Mouse (Mus musculus) lung, embryonic 16.5 days (tissue): ENCODE data around the gene Serpina5. TPM values are rescaled to one million over a fixed set of nuclear protein-coding genes. Genes with fewer than 3 reads are reported as not detected.

Experiments
- ATAC-seq: fragments of 200-750 bp; cut with Nextera tagmentation; 2 replicates; pipeline ENCODE4 v1.8.0; 2017; ENCODE audit warnings: low read depth, mild to moderate bottlenecking, moderate library complexity
- H3K27ac ChIP-seq: fragments of 300-500 bp; sonication (generic); 2 replicates; pipeline ENCODE4 v1.5.1; 2014; ENCODE audit warnings: mild to moderate bottlenecking, control low read depth, low read length
- H3K27me3 ChIP-seq: fragments of 300-500 bp; sonication (generic); 2 replicates; pipeline ENCODE4 v1.6.1; 2014; ENCODE audit warnings: low read depth, low read length, mixed read lengths; ENCODE audit not compliant: control insufficient read depth, insufficient read depth
- H3K36me3 ChIP-seq: fragments of 300-500 bp; sonication (generic); 2 replicates; pipeline ENCODE4 v1.6.1; 2014; ENCODE audit warnings: low read length; ENCODE audit not compliant: control insufficient read depth, insufficient read depth
- H3K4me1 ChIP-seq: fragments of 300-500 bp; sonication (generic); replicated peaks from 2 replicates; pipeline ENCODE4 v1.6.1; 2014; ENCODE audit warnings: low read length, mixed read lengths; ENCODE audit not compliant: control insufficient read depth, insufficient read depth
- H3K4me2 ChIP-seq: fragments of 300-500 bp; sonication (generic); 2 replicates; pipeline ENCODE4 v1.6.1; 2014; ENCODE audit warnings: low read depth, low read length, control low read depth
- H3K4me3 ChIP-seq: fragments of 300-500 bp; sonication (generic); 2 replicates; pipeline ENCODE4 v1.5.1; 2014; ENCODE audit warnings: mild to moderate bottlenecking, low read length, control low read depth
- H3K9ac ChIP-seq: fragments of 300-500 bp; sonication (generic); 2 replicates; pipeline ENCODE4 v1.6.1; 2014; ENCODE audit warnings: low read length, control low read depth
- H3K9me3 ChIP-seq: fragments of 300-500 bp; sonication (generic); 2 replicates; pipeline ENCODE4 v1.6.1; 2016; ENCODE audit warnings: low read length; ENCODE audit not compliant: control insufficient read depth
- WGBS: fragments of 180-500 bp; shearing (Covaris S2); extraction: QIAGEN DNeasy Blood & Tissue Kit; methylation state at CpG from one replicate; pipeline ENCODE4 v1.1.7; 2014; 5-methylcytosine and 5-hydroxymethylcytosine counted together
- polyA plus RNA-seq: library from polyadenylated mRNA; unstranded; fragments of >200 nt; fragmentation: Nextera tagmentation; extraction: Ambion mirVana; gene quantifications from 2 replicates; pipeline ENCODE4 v1.2.1, GENCODE M21; 2015

Gene Serpina5
- polyA plus RNA-seq, 1 experiment from 2014 or later: not detected

GRCm38 (mm10) chr12:104142427-104142826, 41.5 kb downstream of the Serpina5 start:
- no peak overlapping the region for H3K4me2 ChIP-seq
- no peaks in the 10 kb centered on the region for H3K9me3 ChIP-seq
- H3K36me3 ChIP-seq: no peaks in the 10 kb centered on the region
- H3K27me3 ChIP-seq: no peaks in the 10 kb centered on the region
- H3K9ac ChIP-seq: no peak overlapping the region
- 50% methylated on average over 1 of the region's 1 CpGs for WGBS
- H3K4me3 ChIP-seq: no peak overlapping the region
- no peak overlapping the region for H3K27ac ChIP-seq
- no peaks in the 10 kb centered on the region for H3K4me1 ChIP-seq
- ATAC-seq: no peak

- H3K27me3 ChIP-seq: no peaks in the 10 kb centered on the region
- H3K9me3 ChIP-seq: no peaks in the 10 kb centered on the region
- no peak for ATAC-seq
- WGBS: 59% methylated on average over 1 of the region's 1 CpGs
- no peak overlapping the region for H3K4me3 ChIP-seq
- H3K4me1 ChIP-seq: no peaks in the 10 kb centered on the region
- H3K9ac ChIP-seq: no peak overlapping the region
- no peak overlapping the region for H3K4me2 ChIP-seq
- no peaks in the 10 kb centered on the region for H3K36me3 ChIP-seq
- no peak overlapping the region for H3K27ac ChIP-seq
Measured at GRCm38 (mm10) chr12:104143286-104143685, 42.4 kb downstream of the Serpina5 start.

- H3K4me2 ChIP-seq: no peak overlapping the region
- H3K9me3 ChIP-seq: no peaks in the 10 kb centered on the region
- H3K4me1 ChIP-seq: no peaks in the 10 kb centered on the region
- no peak for ATAC-seq
- WGBS: 79% methylated on average over 2 of the region's 2 CpGs
- no peak overlapping the region for H3K4me3 ChIP-seq
- no peak overlapping the region for H3K27ac ChIP-seq
- no peaks in the 10 kb centered on the region for H3K27me3 ChIP-seq
- H3K36me3 ChIP-seq: no peaks in the 10 kb centered on the region
- H3K9ac ChIP-seq: no peak overlapping the region
Measured at GRCm38 (mm10) chr12:104145571-104145970, 44.7 kb downstream of the Serpina5 start.

GRCm38 (mm10) chr12:104151989-104152388, 51.1 kb downstream of the Serpina5 start:
- Histone ChIP-seq H3K27ac (no peak overlapping the region), H3K9me3 (no peaks in the 10 kb centered on the region), H3K27me3 (no peaks in the 10 kb centered on the region), H3K4me1 (no peaks in the 10 kb centered on the region), H3K4me3 (no peak overlapping the region), H3K4me2 (no peak overlapping the region), H3K9ac (no peak overlapping the region), H3K36me3 (no peaks in the 10 kb centered on the region)
- 81% methylated on average over 2 of the region's 2 CpGs for WGBS
- ATAC-seq: no peak

- Histone ChIP-seq H3K4me2 (no peak overlapping the region), H3K27me3 (no peaks in the 10 kb centered on the region), H3K9me3 (no peaks in the 10 kb centered on the region), H3K4me3 (no peak overlapping the region), H3K9ac (no peak overlapping the region), H3K36me3 (no peaks in the 10 kb centered on the region), H3K4me1 (no peaks in the 10 kb centered on the region), H3K27ac (no peak overlapping the region)
- WGBS: 52% methylated on average over 3 of the region's 3 CpGs
- ATAC-seq: no peak
Measured at GRCm38 (mm10) chr12:104153041-104153645, 52.2 kb downstream of the Serpina5 start.

- Histone ChIP-seq H3K9ac (no peak within 1 kb of the TSS), H3K4me3 (no peak within 1 kb of the TSS), H3K9me3 (no peaks in the 10 kb centered on the region), H3K4me1 (no peaks in the 10 kb centered on the region), H3K4me2 (no peak within 1 kb of the TSS), H3K36me3 (no peaks in the 10 kb centered on the region), H3K27me3 (no peaks in the 10 kb centered on the region), H3K27ac (no peak within 1 kb of the TSS)
- no peak for ATAC-seq
- 88% methylated on average over 2 of the region's 2 CpGs for WGBS
Measured at GRCm38 (mm10) chr12:104153656-104154055, 52.7 kb downstream of the Serpina5 start, which contains the start of gene Serpina3c. Serpina3c (minus strand) TSS chr12:104153870.

Other genes with a start within 250 kb of the Serpina5 start
- gene Serpina1a, start 237.6 kb upstream of the Serpina5 start, polyA plus RNA-seq: 1.7 and 14.8 TPM in 2 replicates
- gene Serpina1c, start 196.2 kb upstream of the Serpina5 start, polyA plus RNA-seq: 0.62 and 7.2 TPM in 2 replicates
- gene Serpina1e, start 142.1 kb upstream of the Serpina5 start, polyA plus RNA-seq: 0.85 and 7.3 TPM in 2 replicates
- 0.14 TPM in 1 of 2 replicates, not detected in the other for gene Serpina11, start 111.2 kb upstream of the Serpina5 start, polyA plus RNA-seq
- 0.38 and 1.1 TPM in 2 replicates for gene Serpina9, start 87.4 kb upstream of the Serpina5 start, polyA plus RNA-seq
- gene Serpina12, start 56.7 kb upstream of the Serpina5 start, polyA plus RNA-seq: 0.14 TPM in 1 of 2 replicates, not detected in the other
- not detected in 2 replicates for gene Serpina3a, start 11.6 kb downstream of the Serpina5 start, polyA plus RNA-seq
- gene Serpina3b, start 26.9 kb downstream of the Serpina5 start, polyA plus RNA-seq: not detected in 2 replicates
- 0.06 and 0.28 TPM in 2 replicates for gene Serpina3c, start 52.8 kb downstream of the Serpina5 start, polyA plus RNA-seq
- 0.06 and 0.14 TPM in 2 replicates for gene Serpina3f, start 113.4 kb downstream of the Serpina5 start, polyA plus RNA-seq
- gene Serpina3g, start 135.1 kb downstream of the Serpina5 start, polyA plus RNA-seq: 2.7 and 4.0 TPM in 2 replicates
- 0.23 and 0.68 TPM in 2 replicates for gene Serpina3i, start 162.0 kb downstream of the Serpina5 start, polyA plus RNA-seq
- gene Serpina3j, start 213.4 kb downstream of the Serpina5 start, polyA plus RNA-seq: not detected in 2 replicates
- not detected in 2 replicates for gene Serpina3k, start 237.4 kb downstream of the Serpina5 start, polyA plus RNA-seq
- gene Serpina3m, start 237.4 kb downstream of the Serpina5 start, polyA plus RNA-seq: not detected in 2 replicates